18 mouse cellular contexts compared by ENCODE assay signal in the genomic region with DNA sequence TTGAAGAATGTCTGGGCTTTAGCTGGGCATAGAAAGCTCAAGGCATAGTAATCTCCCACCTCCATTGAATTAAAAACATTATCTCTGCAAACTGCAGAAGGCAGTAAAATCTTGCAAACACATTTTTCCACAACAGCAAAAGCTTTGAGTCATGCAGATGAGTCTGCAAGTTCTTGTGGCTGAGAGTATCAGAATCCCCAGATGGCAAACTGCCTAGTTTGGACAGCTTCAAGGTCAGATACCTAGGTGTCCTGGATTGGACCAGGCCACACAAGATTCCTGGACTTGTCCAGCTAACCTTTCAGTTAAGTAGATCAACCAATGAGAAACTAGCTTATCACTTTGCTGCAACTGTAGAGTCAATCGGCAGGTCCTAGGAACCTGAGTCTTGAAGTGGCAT.
"Had no signal": no experiment of that assay in that cellular context is flagged by ENCODE, and none has a peak within 500 bp of the region (broad histone marks: within the 10 kb centered on the region; RNA-seq: fewer than 3 reads in every experiment).

No protein-coding gene starts in this region.

- DNase-seq: kidney, adult 9 months; kidney, postnatal 36 days; liver; liver, embryonic 13.5 days; liver, postnatal 0 days; lung, postnatal 14 days; right cerebral cortex, postnatal 4 days; thymus, adult 2 months; thymus, postnatal 25 days had no signal

- H3K9ac ChIP-seq: limb, embryonic 12.5 days; liver, embryonic 13.5 days; liver, postnatal 0 days; lung, embryonic 15.5 days; midbrain, embryonic 12.5 days; stomach, embryonic 15.5 days had no signal

- H3K36me3 ChIP-seq: limb, embryonic 12.5 days; liver, embryonic 13.5 days; lung, embryonic 15.5 days; midbrain, embryonic 12.5 days; stomach, embryonic 15.5 days had no signal

- ATAC-seq: liver, postnatal 0 days; midbrain, embryonic 16.5 days had no signal

- H3K4me2 ChIP-seq: limb, embryonic 12.5 days; liver, embryonic 13.5 days; lung, embryonic 15.5 days; midbrain, embryonic 12.5 days; stomach, embryonic 15.5 days had no signal

- H3K4me1 ChIP-seq: liver, embryonic 13.5 days; lung, embryonic 15.5 days; megakaryocyte, embryonic 14.5 days; midbrain, embryonic 12.5 days; stomach, embryonic 15.5 days had no signal

- H3K27ac ChIP-seq: kidney, postnatal 0 days; layer of hippocampus, adult 2 months; limb, embryonic 12.5 days; liver, embryonic 13.5 days; lung, embryonic 15.5 days; macrophage; midbrain, embryonic 12.5 days; stomach, embryonic 15.5 days had no signal

- H3K4me3 ChIP-seq: layer of hippocampus, adult 2 months; limb, embryonic 12.5 days; liver, embryonic 13.5 days; lung, embryonic 15.5 days; megakaryocyte, embryonic 14.5 days; midbrain, embryonic 12.5 days; stomach, embryonic 15.5 days had no signal

- H3K27me3 ChIP-seq: limb, embryonic 12.5 days; liver, embryonic 13.5 days; lung, embryonic 15.5 days; megakaryocyte, embryonic 14.5 days; midbrain, embryonic 12.5 days; stomach, embryonic 15.5 days had no signal

- H3K9me3 ChIP-seq: limb, embryonic 12.5 days; liver, embryonic 13.5 days; lung, embryonic 15.5 days; midbrain, embryonic 12.5 days; stomach, embryonic 15.5 days had no signal
